Mouse (Mus musculus): ENCODE data around the gene Wdr46.

- TF ChIP-seq GATA1 (IDR thresholded peaks at IDR 0.05; ENCODE audit: low read length): no peak
- no peak for TF ChIP-seq TAL1 (IDR thresholded peaks at IDR 0.05; ENCODE audit: low read length)
Measured at GRCm38 (mm10) chr17:33965846-33966550, 25.5 kb downstream of the Wdr46 start.
